Mouse (Mus musculus) R1 (cell line): ENCODE data around the gene Nipal3.

Experiments
- DNase-seq: peaks from one replicate; pipeline ENCODE4 v3.0.0-alpha.2; 2018; ENCODE audit warnings: low read depth, low spot score

The Nipal3 gene

GRCm38 (mm10) chr4:135434395-135434789 lies 60.4 kb downstream of the Nipal3 start:
- no peak for DNase-seq

GRCm38 (mm10) chr4:135433443-135434394 lies 61.1 kb downstream of the Nipal3 start, which contains the start of gene Rcan3:
Rcan3 (minus strand) TSS chr4:135433853.
- peak; percentile 79 for DNase-seq

- peak; percentile 60 for DNase-seq
Measured at GRCm38 (mm10) chr4:135433086-135433442, 61.8 kb downstream of the Nipal3 start.

- DNase-seq: no peak
Measured at GRCm38 (mm10) chr4:135429990-135430760, 64.7 kb downstream of the Nipal3 start.

GRCm38 (mm10) chr4:135429383-135429782 lies 65.5 kb downstream of the Nipal3 start:
- DNase-seq: no peak

- no peak for DNase-seq
Measured at GRCm38 (mm10) chr4:135426587-135426986, 68.3 kb downstream of the Nipal3 start.

- no peak for DNase-seq
Measured at GRCm38 (mm10) chr4:135425625-135426024, 69.2 kb downstream of the Nipal3 start.

GRCm38 (mm10) chr4:135420961-135421360 lies 73.9 kb downstream of the Nipal3 start:
- no peak for DNase-seq

- peak; percentile 82 for DNase-seq
Measured at GRCm38 (mm10) chr4:135420416-135420815, 74.4 kb downstream of the Nipal3 start.

- peak; percentile 94 for DNase-seq
Measured at GRCm38 (mm10) chr4:135419996-135420395, 74.8 kb downstream of the Nipal3 start.

- no peak for DNase-seq
Measured at GRCm38 (mm10) chr4:135416367-135416766, 78.5 kb downstream of the Nipal3 start.

GRCm38 (mm10) chr4:135413491-135413890 lies 81.3 kb downstream of the Nipal3 start:
- DNase-seq: peak; percentile 90

- DNase-seq: peak; percentile 59
Measured at GRCm38 (mm10) chr4:135411633-135412032, 83.2 kb downstream of the Nipal3 start.

GRCm38 (mm10) chr4:135406180-135406579 lies 88.7 kb downstream of the Nipal3 start:
- DNase-seq: no peak

- no peak for DNase-seq
Measured at GRCm38 (mm10) chr4:135404916-135405315, 89.9 kb downstream of the Nipal3 start.

GRCm38 (mm10) chr4:135404048-135404447 lies 90.8 kb downstream of the Nipal3 start:
- DNase-seq: no peak

- DNase-seq: peak; percentile 51
Measured at GRCm38 (mm10) chr4:135401881-135402280, 93.0 kb downstream of the Nipal3 start.

GRCm38 (mm10) chr4:135397991-135398390 lies 96.8 kb downstream of the Nipal3 start, which contains the start of gene Ncmap:
Ncmap (minus strand) TSS chr4:135398227.
- no peak for DNase-seq

- DNase-seq: peak; percentile 33
Measured at GRCm38 (mm10) chr4:135397551-135397950, 97.3 kb downstream of the Nipal3 start.

- peak; percentile 57 for DNase-seq
Measured at GRCm38 (mm10) chr4:135396303-135396702, 98.5 kb downstream of the Nipal3 start.
